Mouse (Mus musculus) midbrain, embryonic 12.5 days (tissue): ENCODE measurements around the gene Hoxa3. TPM values are rescaled to one million over a fixed set of nuclear protein-coding genes. Genes with fewer than 3 reads are reported as not detected.

Experiments used
- ATAC-seq: fragments of 200-750 bp; cut with Nextera tagmentation; 2 replicates; pipeline ENCODE4 v1.8.0; 2017; ENCODE audit warnings: low read depth, moderate TSS enrichment, moderate library complexity; ENCODE audit not compliant: low FRiP score
- H3K27ac ChIP-seq: fragments of 300-500 bp; sonication (generic); replicated peaks from 2 replicates; pipeline ENCODE4 v1.5.1; 2016; ENCODE audit warnings: mild to moderate bottlenecking
- H3K27me3 ChIP-seq: fragments of 300-500 bp; sonication (generic); 2 replicates; pipeline ENCODE4 v1.6.1; 2016; ENCODE audit warnings: mild to moderate bottlenecking
- H3K36me3 ChIP-seq: fragments of 300-500 bp; sonication (generic); 2 replicates; pipeline ENCODE4 v1.6.1; 2016
- H3K4me1 ChIP-seq: fragments of 300-500 bp; sonication (generic); 2 replicates; pipeline ENCODE4 v1.6.1; 2016
- H3K4me2 ChIP-seq: fragments of 300-500 bp; sonication (generic); replicated peaks from 2 replicates; pipeline ENCODE4 v1.6.1; 2016; ENCODE audit warnings: mild to moderate bottlenecking, moderate library complexity
- H3K4me3 ChIP-seq: fragments of 300-500 bp; sonication (generic); 2 replicates; pipeline ENCODE4 v1.5.1; 2016; ENCODE audit warnings: mild to moderate bottlenecking
- H3K9ac ChIP-seq: fragments of 300-500 bp; sonication (generic); replicated peaks from 2 replicates; pipeline ENCODE4 v1.6.1; 2016; ENCODE audit warnings: mild to moderate bottlenecking, moderate library complexity
- H3K9me3 ChIP-seq: fragments of 300-500 bp; sonication (generic); 2 replicates; pipeline ENCODE4 v1.6.1; 2016; ENCODE audit warnings: mild to moderate bottlenecking
- WGBS: fragments of 180-500 bp; shearing (Covaris S2); methylation state at CpG from one replicate; pipeline ENCODE4 v1.1.7; 2016; 5-methylcytosine and 5-hydroxymethylcytosine counted together
- polyA plus RNA-seq: library from polyadenylated mRNA; unstranded; fragments of >200 nt; fragmentation: Nextera tagmentation; extraction: Ambion mirVana; gene quantifications from 2 replicates; pipeline ENCODE4 v1.2.1, GENCODE M21; 2016

The Hoxa3 gene
- polyA plus RNA-seq, 1 experiment from 2014 or later = not detected

DNA sequence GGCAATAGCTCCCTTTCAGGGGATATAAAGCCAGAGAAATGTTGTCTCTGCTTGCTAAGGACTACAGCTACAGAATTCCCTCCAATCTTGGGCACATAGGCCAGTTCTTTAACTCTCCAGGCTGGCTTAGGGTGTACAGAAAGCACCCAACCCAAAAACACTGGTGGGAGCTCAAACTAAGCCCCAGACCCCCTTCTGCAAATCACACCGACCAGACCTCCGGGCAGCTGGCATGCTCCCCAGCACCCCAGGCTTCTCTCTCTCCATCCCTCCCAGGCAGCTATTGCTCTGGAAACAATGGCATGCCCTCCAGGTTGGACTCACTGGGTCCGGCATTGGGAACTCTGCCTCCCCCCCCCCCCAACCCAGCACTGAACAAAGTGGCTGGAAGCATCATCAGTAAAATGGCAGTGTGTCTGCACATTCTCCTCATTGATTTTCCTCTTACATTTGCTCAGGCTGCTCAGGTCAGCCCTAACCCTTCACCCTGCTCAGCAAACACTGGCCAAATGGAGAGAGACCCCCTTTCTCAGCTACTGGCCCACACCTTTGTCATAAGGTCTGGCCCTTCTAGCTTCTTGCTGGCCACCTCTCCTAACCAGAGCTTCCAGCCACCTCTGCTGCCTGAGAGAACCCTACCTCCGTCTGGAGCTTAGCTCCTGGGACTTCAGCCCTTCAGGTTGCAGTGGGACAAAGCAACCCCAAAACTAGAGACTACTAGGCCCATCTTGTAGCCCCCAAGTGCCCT, 34.0 kb downstream of the Hoxa3 start:
- H3K4me1 ChIP-seq = no peaks in the 10 kb centered on the region
- no peak overlapping the region for H3K27ac ChIP-seq
- no peak overlapping the region for H3K9ac ChIP-seq
- no peak overlapping the region for H3K4me3 ChIP-seq
- ATAC-seq = no peak
- no peak overlapping the region for H3K4me2 ChIP-seq
- H3K9me3 ChIP-seq = no peaks in the 10 kb centered on the region
- H3K36me3 ChIP-seq = no peaks in the 10 kb centered on the region
- peaks cover 97% of the 10 kb centered on the region for H3K27me3 ChIP-seq
- WGBS = 0% methylated on average over 4 of the region's 4 CpGs

DNA sequence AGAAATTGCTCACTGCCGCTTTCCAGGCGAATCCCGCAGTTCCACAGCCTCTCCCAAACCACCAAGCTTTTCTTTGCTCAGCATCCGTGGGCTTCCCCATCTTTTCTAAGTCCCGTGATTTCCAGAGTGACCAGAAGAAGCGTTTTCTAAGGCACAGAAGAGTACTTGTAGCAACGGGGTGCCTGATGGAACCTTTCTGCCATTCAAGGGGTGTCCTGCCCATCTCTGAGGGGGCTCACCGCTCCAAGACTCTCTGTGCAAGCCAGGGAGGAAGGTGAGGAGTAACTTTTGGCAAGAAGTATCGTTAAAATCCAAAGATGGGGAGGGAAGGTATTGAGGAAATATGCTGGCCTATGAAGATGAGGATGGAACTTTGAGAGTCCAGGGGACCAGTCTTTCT, 35.3 kb downstream of the Hoxa3 start:
- Histone ChIP-seq H3K4me1 (peaks cover 1% of the 10 kb centered on the region), H3K4me3 (no peak overlapping the region), H3K27me3 (peaks cover 96% of the 10 kb centered on the region), H3K27ac (no peak overlapping the region), H3K9me3 (no peaks in the 10 kb centered on the region), H3K9ac (no peak overlapping the region), H3K36me3 (no peaks in the 10 kb centered on the region), H3K4me2 (no peak overlapping the region)
- no peak for ATAC-seq
- WGBS = 1% methylated on average over 9 of the region's 9 CpGs

- Histone ChIP-seq H3K4me1 (peaks cover 7% of the 10 kb centered on the region), H3K4me3 (no peak within 1 kb of the TSS), H3K9me3 (no peaks in the 10 kb centered on the region), H3K4me2 (no peak within 1 kb of the TSS), H3K9ac (no peak within 1 kb of the TSS), H3K27me3 (peaks cover 96% of the 10 kb centered on the region), H3K27ac (no peak within 1 kb of the TSS), H3K36me3 (no peaks in the 10 kb centered on the region)
- ATAC-seq = no peak
- under 1% methylated on average over 36 of the region's 36 CpGs for WGBS
These were observed 35.9 kb downstream of the Hoxa3 start, which contains the start of gene 5730596B20Rik for GRCm38 (mm10) chr6:52177061-52177735. 5730596B20Rik (plus strand) TSS chr6:52177498.

- H3K9ac ChIP-seq = no peak overlapping the region
- H3K4me3 ChIP-seq = no peak overlapping the region
- no peak overlapping the region for H3K27ac ChIP-seq
- H3K9me3 ChIP-seq = no peaks in the 10 kb centered on the region
- peaks cover 10% of the 10 kb centered on the region for H3K4me1 ChIP-seq
- ATAC-seq = no peak
- H3K4me2 ChIP-seq = no peak overlapping the region
- H3K27me3 ChIP-seq = peaks cover 96% of the 10 kb centered on the region
- H3K36me3 ChIP-seq = no peaks in the 10 kb centered on the region
- 2% methylated on average over 6 of the region's 6 CpGs for WGBS
These were observed 36.7 kb downstream of the Hoxa3 start for GRCm38 (mm10) chr6:52176391-52176790.

GRCm38 (mm10) chr6:52175864-52176263, 37.3 kb downstream of the Hoxa3 start:
- Histone ChIP-seq H3K27me3 (peaks cover 96% of the 10 kb centered on the region), H3K4me2 (no peak overlapping the region), H3K9me3 (no peaks in the 10 kb centered on the region), H3K36me3 (no peaks in the 10 kb centered on the region), H3K9ac (no peak overlapping the region), H3K4me1 (peaks cover 10% of the 10 kb centered on the region), H3K27ac (no peak overlapping the region), H3K4me3 (peak overlapping the region; percentile 13)
- no peak for ATAC-seq
- 2% methylated on average over 18 of the region's 35 CpGs for WGBS

DNA sequence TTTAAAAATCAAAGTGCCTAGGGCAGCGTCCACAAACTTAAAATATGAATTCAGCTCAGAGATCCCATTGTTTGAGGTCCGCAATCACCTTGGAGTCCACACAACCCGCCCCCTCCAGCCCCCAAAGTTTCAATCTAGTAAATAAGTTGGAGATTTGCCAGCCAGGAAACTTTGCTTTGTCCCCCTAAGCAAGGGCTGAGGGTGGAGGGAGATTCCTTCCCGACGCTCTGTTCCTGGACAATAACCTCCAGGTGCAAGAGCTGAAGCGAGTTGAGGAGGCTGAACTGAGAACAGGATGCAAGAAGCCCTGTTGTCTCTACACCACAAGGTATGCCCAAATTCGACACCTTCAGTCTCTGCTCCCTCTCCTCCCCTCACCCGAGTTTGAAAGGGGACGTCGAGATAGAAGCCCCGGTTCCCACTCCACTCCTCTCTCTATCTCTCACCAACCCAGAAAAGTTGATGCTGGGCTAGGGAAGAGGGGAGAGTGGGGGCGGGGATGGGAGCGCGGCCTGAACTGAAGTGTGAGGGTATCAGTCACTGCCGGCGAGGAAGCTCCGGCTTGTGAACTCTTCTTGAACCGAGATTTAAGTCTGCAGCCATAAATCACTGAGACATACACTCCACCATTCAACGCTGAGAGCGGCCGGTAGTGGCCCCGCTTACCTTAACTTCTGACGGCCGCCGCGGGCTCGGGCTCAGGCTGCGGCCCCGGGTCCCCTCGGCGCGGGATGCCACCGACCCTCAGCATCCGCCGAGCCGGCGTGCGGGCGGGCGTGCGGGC, 38.0 kb downstream of the Hoxa3 start:
- no peak for ATAC-seq
- Histone ChIP-seq H3K4me2 (no peak overlapping the region), H3K27ac (no peak overlapping the region), H3K4me3 (peak overlapping the region; percentile 13), H3K9me3 (no peaks in the 10 kb centered on the region), H3K9ac (no peak overlapping the region), H3K36me3 (no peaks in the 10 kb centered on the region), H3K4me1 (peaks cover 10% of the 10 kb centered on the region), H3K27me3 (peaks cover 96% of the 10 kb centered on the region)
- 1% methylated on average over 41 of the region's 41 CpGs for WGBS

GRCm38 (mm10) chr6:52173648-52174047, 39.5 kb downstream of the Hoxa3 start:
- WGBS = 2% methylated on average over 4 of the region's 4 CpGs
- H3K4me3 ChIP-seq = no peak overlapping the region
- H3K27ac ChIP-seq = no peak overlapping the region
- no peaks in the 10 kb centered on the region for H3K9me3 ChIP-seq
- peaks cover 10% of the 10 kb centered on the region for H3K4me1 ChIP-seq
- no peaks in the 10 kb centered on the region for H3K36me3 ChIP-seq
- ATAC-seq = no peak
- H3K9ac ChIP-seq = no peak overlapping the region
- peaks cover 93% of the 10 kb centered on the region for H3K27me3 ChIP-seq
- H3K4me2 ChIP-seq = no peak overlapping the region

- Histone ChIP-seq H3K27ac (no peak overlapping the region), H3K9ac (no peak overlapping the region), H3K36me3 (no peaks in the 10 kb centered on the region), H3K4me2 (peak overlapping the region; percentile 27), H3K9me3 (no peaks in the 10 kb centered on the region), H3K4me1 (peaks cover 10% of the 10 kb centered on the region), H3K27me3 (peaks cover 93% of the 10 kb centered on the region), H3K4me3 (peak overlapping the region; percentile 15)
- WGBS = 1% methylated on average over 35 of the region's 35 CpGs
- ATAC-seq = no peak
These were observed 40.6 kb downstream of the Hoxa3 start for GRCm38 (mm10) chr6:52172501-52172900.

DNA sequence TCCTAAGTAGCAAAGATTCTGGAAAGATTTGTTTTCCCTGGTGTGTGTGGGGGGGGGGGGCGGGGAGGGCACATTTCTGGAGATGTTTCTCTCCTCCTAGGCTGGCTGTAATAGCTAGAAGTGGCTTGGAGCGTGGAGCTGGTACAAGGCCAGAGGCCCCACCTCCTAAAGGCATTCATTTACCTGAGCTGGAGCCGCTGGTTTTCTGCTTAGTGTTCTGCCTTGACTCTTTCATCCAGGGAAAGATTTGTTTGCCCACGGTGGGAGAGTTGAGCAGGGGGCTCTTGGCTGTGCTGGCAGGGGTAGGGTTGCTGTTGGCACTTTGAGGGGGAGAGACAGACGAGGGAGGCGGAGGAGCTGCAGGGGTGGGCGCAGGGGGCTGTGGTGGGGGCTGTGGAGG, 41.2 kb downstream of the Hoxa3 start:
- ATAC-seq = no peak
- H3K4me1 ChIP-seq = peaks cover 10% of the 10 kb centered on the region
- H3K9ac ChIP-seq = no peak overlapping the region
- no peaks in the 10 kb centered on the region for H3K9me3 ChIP-seq
- H3K27ac ChIP-seq = no peak overlapping the region
- 2% methylated on average over 5 of the region's 7 CpGs for WGBS
- peaks cover 93% of the 10 kb centered on the region for H3K27me3 ChIP-seq
- no peaks in the 10 kb centered on the region for H3K36me3 ChIP-seq
- H3K4me2 ChIP-seq = no peak overlapping the region
- no peak overlapping the region; the same call in 1 of the 2 replicates for H3K4me3 ChIP-seq

DNA sequence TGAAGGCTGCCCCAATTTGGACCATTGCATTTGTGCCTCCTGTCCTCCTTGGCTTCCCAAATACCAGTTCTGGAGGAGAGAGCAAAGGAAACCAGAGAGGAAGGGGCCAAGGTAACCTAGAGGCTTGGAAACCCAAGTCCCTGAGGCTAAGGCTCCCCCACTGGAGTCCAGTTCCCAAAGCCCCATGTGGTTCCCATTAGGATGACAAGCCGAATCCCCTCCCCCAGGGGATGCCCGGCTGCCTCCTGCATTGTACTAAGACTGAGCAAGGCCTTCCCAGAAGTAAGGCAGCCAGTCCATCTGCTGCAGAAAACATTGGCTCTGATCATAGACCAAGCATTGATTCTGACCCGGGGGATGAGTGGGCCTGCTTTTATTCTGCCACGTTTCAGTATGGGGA, 41.8 kb downstream of the Hoxa3 start:
- Histone ChIP-seq H3K9ac (no peak overlapping the region), H3K27ac (no peak overlapping the region), H3K36me3 (no peaks in the 10 kb centered on the region), H3K4me2 (no peak overlapping the region), H3K9me3 (no peaks in the 10 kb centered on the region), H3K27me3 (peaks cover 93% of the 10 kb centered on the region), H3K4me1 (peaks cover 10% of the 10 kb centered on the region), H3K4me3 (no peak overlapping the region)
- WGBS = 1% methylated on average over 4 of the region's 4 CpGs
- ATAC-seq = no peak

GRCm38 (mm10) chr6:52170898-52171223, 42.3 kb downstream of the Hoxa3 start:
- Histone ChIP-seq H3K4me2 (no peak overlapping the region), H3K4me1 (peaks cover 10% of the 10 kb centered on the region), H3K36me3 (no peaks in the 10 kb centered on the region), H3K9ac (no peak overlapping the region), H3K27me3 (peaks cover 93% of the 10 kb centered on the region), H3K9me3 (no peaks in the 10 kb centered on the region), H3K27ac (no peak overlapping the region), H3K4me3 (no peak overlapping the region)
- ATAC-seq = no peak
- 2% methylated on average over 5 of the region's 5 CpGs for WGBS
